Mouse (Mus musculus) testis, adult 2 months (tissue): ENCODE data around the gene Cyp46a1. TPM values are rescaled to one million over a fixed set of nuclear protein-coding genes. Genes with fewer than 3 reads are reported as not detected.

Experiments
- H3K27ac ChIP-seq: fragments of 200-500 bp; 2 replicates; pipeline ENCODE4 v1.5.1; 2012; ENCODE audit warnings: low read depth, low read length; ENCODE audit not compliant: control insufficient read depth, insufficient read depth
- H3K27me3 ChIP-seq: fragments of 200-500 bp; 2 replicates; pipeline ENCODE4 v1.6.1; 2012; ENCODE audit warnings: mild to moderate bottlenecking, low read length, moderate library complexity; ENCODE audit not compliant: control insufficient read depth, insufficient read depth
- H3K36me3 ChIP-seq: fragments of 200-500 bp; 2 replicates; pipeline ENCODE4 v1.6.1; 2012; ENCODE audit warnings: mild to moderate bottlenecking, low read length; ENCODE audit not compliant: control insufficient read depth, insufficient read depth
- H3K4me1 ChIP-seq: fragments of 200-500 bp; 2 replicates; pipeline ENCODE4 v1.6.1; 2012; ENCODE audit warnings: low read length; ENCODE audit not compliant: control insufficient read depth, insufficient read depth
- H3K4me3 ChIP-seq: fragments of 200-500 bp; 2 replicates; pipeline ENCODE4 v1.5.1; 2012; ENCODE audit warnings: low read depth, mild to moderate bottlenecking, low read length, moderate library complexity, mixed read lengths; ENCODE audit not compliant: control insufficient read depth
- CTCF ChIP-seq: fragments of 200-500 bp; IDR thresholded peaks from 2 replicates; pipeline ENCODE4 v1.5.1; 2012; ENCODE audit warnings: low read depth, mild to moderate bottlenecking, inconsistent platforms, low read length, moderate library complexity; ENCODE audit not compliant: control insufficient read depth, insufficient read depth, insufficient replicate concordance
- POLR2A ChIP-seq: fragments of 200-500 bp; IDR thresholded peaks from 2 replicates; pipeline ENCODE4 v1.6.1; 2012; ENCODE audit warnings: low read depth, mild to moderate bottlenecking, inconsistent platforms, low read length, moderate library complexity; ENCODE audit not compliant: control insufficient read depth
- polyA plus RNA-seq: library from polyadenylated mRNA; depleted of rRNA; stranded (reverse); fragments of >200 nt; gene quantifications from 2 replicates; pipeline ENCODE4 v1.2.3, GENCODE M21; 2012; rRNA removed

Cyp46a1 gene
- polyA plus RNA-seq, 1 experiment: 19.7 TPM

DNA sequence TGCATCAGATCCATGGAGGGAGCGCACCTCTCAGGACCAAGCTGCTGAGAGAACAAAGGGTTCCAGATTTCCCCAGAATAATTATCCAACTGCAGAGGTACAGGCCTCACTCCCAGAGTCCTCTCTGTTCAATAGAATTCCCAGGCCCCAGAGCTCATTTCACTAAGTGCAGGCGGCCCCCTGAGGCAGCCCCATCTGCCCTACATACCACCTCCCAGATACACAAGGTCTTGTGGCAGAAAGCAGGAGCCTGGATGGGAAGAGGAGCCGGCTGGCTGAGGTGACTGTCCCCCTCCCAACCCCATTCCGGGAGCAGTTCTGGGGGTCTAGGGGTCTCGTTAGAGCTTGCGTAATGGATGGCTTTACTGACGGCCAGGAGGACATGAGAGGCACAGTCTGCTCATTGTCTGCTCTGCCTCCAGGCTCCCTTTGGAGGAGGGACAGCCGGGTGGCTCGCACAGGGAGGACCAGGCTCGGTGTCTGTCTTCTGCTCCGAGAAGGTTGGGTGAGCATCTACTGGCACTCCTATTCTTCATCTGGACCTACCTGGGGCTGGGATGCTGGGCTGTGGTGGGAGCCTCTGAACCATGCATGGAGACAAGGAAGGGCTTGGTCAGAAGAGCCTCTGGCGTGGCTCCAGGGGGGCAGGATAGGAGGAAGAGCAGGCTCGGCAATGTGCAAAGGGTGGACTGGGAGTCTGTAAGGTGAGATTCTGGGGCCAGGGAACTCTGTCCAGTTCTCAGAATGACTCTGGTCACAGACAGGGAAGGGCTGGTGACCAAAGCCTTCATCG lies 76.4 kb downstream of the Cyp46a1 start:
- Histone ChIP-seq H3K36me3 (no peaks in the 10 kb centered on the region), H3K4me1 (no peaks in the 10 kb centered on the region), H3K27me3 (no peaks in the 10 kb centered on the region), H3K4me3 (no peak overlapping the region), H3K27ac (no peak overlapping the region)
- TF ChIP-seq CTCF (no peak), POLR2A (no peak)

Other genes starting within 250 kb of the Cyp46a1 start
- gene Setd3, start 155.1 kb upstream of the Cyp46a1 start, polyA plus RNA-seq: 33.8 and 37.9 TPM in 2 replicates
- 225 and 271 TPM in 2 replicates for gene Ccnk, start 154.8 kb upstream of the Cyp46a1 start, polyA plus RNA-seq
- gene Ccdc85c, start 59.0 kb upstream of the Cyp46a1 start, polyA plus RNA-seq: 22.6 and 27.9 TPM in 2 replicates
- 0.82 and 1.0 TPM in 2 replicates for gene Hhipl1, start 28.1 kb upstream of the Cyp46a1 start, polyA plus RNA-seq
- 3.8 and 4.0 TPM in 2 replicates for gene Eml1, start 36.6 kb downstream of the Cyp46a1 start, polyA plus RNA-seq
- gene Evl, start 220.3 kb downstream of the Cyp46a1 start, polyA plus RNA-seq: 31.3 and 36.4 TPM in 2 replicates